Mouse (Mus musculus) ES-E14 (cell line): ENCODE measurements around the gene Fam184b.
A peak's percentile ranks its signal among the peaks of the same experiment; 100 is the strongest.

ENCODE experiments used
- HCFC1 ChIP-seq: IDR thresholded peaks from 2 replicates; pipeline ENCODE4 v1.6.1; 2012; ENCODE audit warnings: low read length, inconsistent platforms, borderline replicate concordance; ENCODE audit not compliant: insufficient read depth
- ZC3H11A ChIP-seq: IDR thresholded peaks from 2 replicates; pipeline ENCODE4 v1.6.1; 2012; ENCODE audit warnings: low read depth, mild to moderate bottlenecking, inconsistent platforms, low read length, borderline replicate concordance
- ZNF384 ChIP-seq: IDR thresholded peaks from 2 replicates; pipeline ENCODE4 v1.6.1; 2012; ENCODE audit warnings: low read depth, low read length, inconsistent platforms

GRCm38 (mm10) chr5:45638806-45639714 is at the start of gene Fam184b:
- no peak for TF ChIP-seq HCFC1
- TF ChIP-seq ZC3H11A: no peak
- TF ChIP-seq ZNF384: peak; percentile 79
